Mouse (Mus musculus) ES-E14 (cell line): ENCODE data around the gene Gpr137. TPM values are rescaled to one million over a fixed set of nuclear protein-coding genes. Genes with fewer than 3 reads are reported as not detected.

Experiments used
- DNase-seq: peaks from one replicate; pipeline ENCODE4 v3.0.0-alpha.2; 2013; ENCODE audit warnings: low read depth, low spot score
- H3K27ac ChIP-seq: 2 replicates; pipeline ENCODE4 v1.5.1; 2012; ENCODE audit warnings: low read depth, mild to moderate bottlenecking, low read length, moderate library complexity, mixed read lengths; ENCODE audit not compliant: poor library complexity, insufficient read depth, severe bottlenecking
- H3K36me3 ChIP-seq: 2 replicates; pipeline ENCODE4 v1.6.1; 2012; ENCODE audit warnings: mild to moderate bottlenecking, low read length, moderate library complexity, mixed read lengths; ENCODE audit not compliant: control insufficient read depth, poor library complexity, insufficient read depth, severe bottlenecking
- H3K4me1 ChIP-seq, 2 experiments: fragments of 150-350 bp in 1 of 2; sonication (generic) in 1 of 2; 2 replicates each; pipeline ENCODE4 v1.6.1; 2012; ENCODE audit warnings: low read length in 2 of 2, mild to moderate bottlenecking in 1 of 2, mixed read lengths in 1 of 2; ENCODE audit not compliant: control insufficient read depth in 2 of 2, insufficient read depth in 2 of 2, poor library complexity in 1 of 2
- H3K4me3 ChIP-seq, 2 experiments: fragments of 150-350 bp in 1 of 2; sonication (generic) in 1 of 2; 2 replicates each; pipeline ENCODE4 v1.5.1; 2012; ENCODE audit warnings: low read length in 2 of 2, low read depth in 1 of 2, mild to moderate bottlenecking in 1 of 2, mixed read lengths in 1 of 2; ENCODE audit not compliant: insufficient read depth in 1 of 2, poor library complexity in 1 of 2, severe bottlenecking in 1 of 2
- H3K9ac ChIP-seq: 2 replicates; pipeline ENCODE4 v1.6.1; 2012; ENCODE audit warnings: low read depth, mild to moderate bottlenecking, low read length, mixed read lengths; ENCODE audit not compliant: poor library complexity, insufficient read depth, severe bottlenecking
- H3K9me3 ChIP-seq: fragments of 150-350 bp; sonication (generic); 2 replicates; pipeline ENCODE4 v1.6.1; 2012; ENCODE audit warnings: low read depth, mild to moderate bottlenecking, low read length; ENCODE audit not compliant: control insufficient read depth, insufficient read depth
- CHD2 ChIP-seq: IDR thresholded peaks from 2 replicates; pipeline ENCODE4 v1.6.1; 2014; ENCODE audit warnings: mild to moderate bottlenecking, low read depth, low read length, inconsistent platforms
- HCFC1 ChIP-seq: IDR thresholded peaks from 2 replicates; pipeline ENCODE4 v1.6.1; 2012; ENCODE audit warnings: low read length, inconsistent platforms, borderline replicate concordance; ENCODE audit not compliant: insufficient read depth
- MAFK ChIP-seq: IDR thresholded peaks from 2 replicates; pipeline ENCODE4 v1.6.1; 2014; ENCODE audit warnings: mild to moderate bottlenecking, low read depth, low read length, inconsistent platforms; ENCODE audit not compliant: insufficient read depth
- ZC3H11A ChIP-seq: IDR thresholded peaks from 2 replicates; pipeline ENCODE4 v1.6.1; 2012; ENCODE audit warnings: low read depth, mild to moderate bottlenecking, inconsistent platforms, low read length, borderline replicate concordance
- ZNF384 ChIP-seq: IDR thresholded peaks from 2 replicates; pipeline ENCODE4 v1.6.1; 2012; ENCODE audit warnings: low read depth, low read length, inconsistent platforms
- in situ Hi-C, 2 experiments: fragments of 600-800 bp; cut with MboI; formaldehyde crosslinking; loops; one replicate each; pipeline ENCODE4 v1.15.1; 2025; ENCODE audit warnings: low sequenced_read_pairs in 2 of 2, inconsistent platforms in 1 of 2; ENCODE audit not compliant: unreplicated experiment in 2 of 2
- total RNA-seq: library from RNA; depleted of rRNA; stranded (reverse); fragments of 300-350 nt; gene quantifications from 2 replicates; pipeline ENCODE4 v1.2.3, GENCODE M21; 2012

Gpr137 gene
- total RNA-seq, 1 experiment, result 23.7 TPM

DNA sequence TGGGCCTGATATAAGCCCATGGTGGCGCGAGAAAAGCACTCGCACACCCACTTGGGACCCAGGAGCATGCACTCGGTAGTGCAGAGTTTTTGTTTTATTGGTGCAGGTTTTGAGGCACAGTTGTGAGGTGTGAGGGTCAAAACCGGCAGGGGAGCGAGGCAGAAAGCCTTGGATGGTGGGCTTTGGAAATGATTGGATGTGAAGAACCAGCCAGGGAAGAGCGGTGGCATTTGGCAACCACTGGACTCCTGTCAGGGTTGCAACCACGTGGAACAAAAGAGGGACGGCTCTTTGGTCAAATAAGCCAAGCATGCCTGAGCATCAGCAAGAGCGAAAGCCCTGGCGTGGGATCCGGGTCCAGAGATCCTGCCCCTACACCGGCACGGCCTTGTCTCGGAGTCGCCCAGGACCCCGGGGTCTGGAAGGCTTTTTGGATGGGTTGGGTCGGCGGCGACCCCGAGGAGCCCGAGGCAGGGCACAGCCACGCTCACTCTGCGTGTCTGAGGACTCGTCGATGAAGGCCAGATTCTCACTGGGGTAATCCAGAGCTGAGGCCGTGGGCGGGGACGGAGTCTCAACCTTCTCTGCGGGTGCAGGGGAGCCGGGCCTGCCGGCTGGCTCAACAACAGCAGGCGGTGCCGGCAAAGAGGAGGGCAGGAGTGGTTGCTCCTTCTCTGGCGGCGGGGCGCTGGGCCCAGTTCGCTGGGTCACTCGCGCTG, 16.5 kb downstream of the Gpr137 start:
- Histone ChIP-seq H3K4me3 (peak overlapping the region; percentile 28 to 46), H3K36me3 (no peaks in the 10 kb centered on the region), H3K4me1 (peaks cover 3 to 15% of the 10 kb centered on the region in 2 experiments), H3K9me3 (no peaks in the 10 kb centered on the region), H3K27ac (no peak overlapping the region), H3K9ac (peak overlapping the region; percentile 59)
- DNase-seq, result no peak
- no peak for TF ChIP-seq HCFC1
- TF ChIP-seq ZNF384, result no peak
- in situ Hi-C loops, result no loop called here

DNA sequence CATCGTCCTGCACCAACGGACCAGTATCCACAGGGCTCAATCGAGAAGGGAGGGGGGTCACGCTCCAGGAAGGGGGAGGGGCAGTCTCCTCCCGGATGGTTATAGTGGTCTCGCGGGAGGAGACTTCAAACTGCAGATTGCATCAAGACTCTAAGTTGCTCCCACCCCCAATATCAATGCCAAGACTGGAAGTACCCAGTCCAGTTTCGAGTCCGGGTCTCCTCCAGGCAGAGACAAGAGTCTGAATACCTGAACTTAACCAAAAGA, 17.0 kb downstream of the Gpr137 start, which contains the start of gene Catsperz:
TSS of gene Catsperz (minus strand) at position 74 of the 267 bp plus-strand sequence.
- peaks cover 3 to 15% of the 10 kb centered on the region in 2 experiments for H3K4me1 ChIP-seq
- in situ Hi-C loops, result no loop called here

DNA sequence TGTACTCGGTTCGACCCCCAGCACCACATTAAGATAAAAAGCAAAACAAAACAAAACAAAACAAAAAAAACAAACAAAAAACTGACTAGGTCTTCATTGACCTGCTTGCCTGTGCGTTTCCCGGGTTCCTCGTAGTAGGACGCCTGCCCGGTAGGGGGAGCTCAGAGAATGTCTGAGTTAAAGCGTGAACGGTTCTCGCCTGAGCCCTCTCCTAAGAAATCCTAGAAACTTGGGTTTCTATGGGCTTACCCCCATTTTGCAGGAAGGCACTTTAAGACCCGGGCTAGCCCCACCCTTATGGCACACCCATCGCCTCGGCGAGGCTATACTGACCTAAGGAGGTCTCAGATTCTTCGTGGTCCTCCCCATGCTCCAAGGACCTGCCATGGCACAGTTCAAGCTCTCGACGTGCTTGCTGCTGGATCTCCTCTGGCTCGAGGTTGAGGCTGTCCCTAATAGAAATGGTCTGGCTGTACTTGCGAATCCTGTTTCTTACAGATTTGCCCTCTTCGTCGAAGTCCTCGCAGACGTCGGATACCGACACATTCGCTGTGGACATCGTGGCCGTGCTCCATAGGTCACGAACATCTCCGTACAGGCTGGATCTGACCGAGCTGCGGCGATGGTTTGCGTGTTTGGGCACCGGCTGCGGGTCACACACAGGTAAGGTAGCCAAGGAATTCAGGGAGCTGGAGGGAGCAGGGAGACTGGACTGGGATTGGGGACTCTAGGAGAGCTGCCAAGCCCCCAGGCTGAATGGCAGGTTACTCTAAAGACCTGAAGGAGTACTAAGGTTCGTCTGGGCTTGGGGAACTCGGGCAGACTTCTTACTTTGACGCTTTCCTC, 17.6 kb downstream of the Gpr137 start:
- Histone ChIP-seq H3K27ac (no peak overlapping the region), H3K4me1 (peaks cover 3 to 19% of the 10 kb centered on the region in 2 experiments; a peak in 3 of 4 replicates), H3K9ac (peak overlapping the region; percentile 28; the same call in 1 of the 2 replicates), H3K36me3 (peaks cover 2% of the 10 kb centered on the region; the same call in 1 of the 2 replicates), H3K9me3 (no peaks in the 10 kb centered on the region), H3K4me3 (peak overlapping the region; percentile 35 to 42)
- TF ChIP-seq ZC3H11A (0 out of 2 replicates have a peak, but pooled peaks have one; percentile 15), ZNF384 (no peak), HCFC1 (no peak), CHD2 (no peak), MAFK (no peak)
- in situ Hi-C loops, result no loop called here
- peak; percentile 61 for DNase-seq

More for the DNA sequence above, 17.0 kb downstream of the Gpr137 start, which contains the start of gene Catsperz:
- no peak for TF ChIP-seq ZC3H11A
- no peak for TF ChIP-seq ZNF384
- Histone ChIP-seq H3K36me3 (no peaks in the 10 kb centered on the region), H3K27ac (no peak within 1 kb of the TSS), H3K9ac (peak within 1 kb of the TSS; percentile 59), H3K4me3 (peak within 1 kb of the TSS; percentile 42 to 46), H3K9me3 (no peaks in the 10 kb centered on the region)
- DNase-seq, result no peak

GRCm38 (mm10) chr19:6922901-6923735, 19.2 kb downstream of the Gpr137 start:
- Histone ChIP-seq H3K4me1 (peaks cover 3 to 19% of the 10 kb centered on the region in 2 experiments; a peak in 3 of 4 replicates), H3K4me3 (no peak overlapping the region), H3K9me3 (no peaks in the 10 kb centered on the region), H3K9ac (no peak overlapping the region), H3K36me3 (peaks cover 2% of the 10 kb centered on the region; the same call in 1 of the 2 replicates), H3K27ac (no peak overlapping the region)
- DNase-seq, result no peak
- TF ChIP-seq ZC3H11A, result no peak
- no peak for TF ChIP-seq HCFC1
- no peak for TF ChIP-seq ZNF384
- TF ChIP-seq CHD2, result no peak
- no peak for TF ChIP-seq MAFK
- in situ Hi-C loops, result no loop called here
